Mouse (Mus musculus): ENCODE measurements around the gene Cstf3. TPM values are rescaled to one million over a fixed set of nuclear protein-coding genes. Genes with fewer than 3 reads are reported as not detected.

Cstf3 gene
- total RNA-seq, 1 experiment = 31.8 TPM

GRCm38 (mm10) chr2:104603431-104603830 lies 13.1 kb downstream of the Cstf3 start:
- peaks cover 0 to 2% of the 10 kb centered on the region in 2 experiments; a peak in 1 of 4 replicates for H3K4me1 ChIP-seq (ENCODE audit: control insufficient read depth in 2 of 2, insufficient read depth in 2 of 2, low read length in 2 of 2, poor library complexity in 1 of 2)
- no peak overlapping the region; the same call in 1 of the 2 replicates for H3K27ac ChIP-seq (ENCODE audit: insufficient read depth, low read depth, low read length, poor library complexity, severe bottlenecking)
- H3K36me3 ChIP-seq (ENCODE audit: control insufficient read depth, insufficient read depth, low read length, poor library complexity, severe bottlenecking) = peaks cover 2% of the 10 kb centered on the region; the same call in 1 of the 2 replicates
- no peak overlapping the region for H3K9ac ChIP-seq (ENCODE audit: insufficient read depth, low read depth, low read length, poor library complexity, severe bottlenecking)
- no peak for DNase-seq (ENCODE audit: low read depth, low spot score)
- H3K4me3 ChIP-seq (ENCODE audit: insufficient read depth in 1 of 2, low read depth in 1 of 2, low read length in 2 of 2, poor library complexity in 1 of 2, severe bottlenecking in 1 of 2) = no peak overlapping the region
- in situ Hi-C loops (cut with MboI; ENCODE audit: low sequenced_read_pairs in 2 of 2, unreplicated experiment in 2 of 2) = no loop called here
- H3K9me3 ChIP-seq (ENCODE audit: control insufficient read depth, insufficient read depth, low read depth, low read length) = no peaks in the 10 kb centered on the region
- TF ChIP-seq CHD2 (IDR thresholded peaks at IDR 0.05; ENCODE audit: low read depth, low read length) = no peak
- TF ChIP-seq ZNF384 (IDR thresholded peaks at IDR 0.05; ENCODE audit: low read depth, low read length) = 0 out of 2 replicates have a peak, but pooled peaks have one; percentile 23
- no peak for TF ChIP-seq ZC3H11A (IDR thresholded peaks at IDR 0.05; ENCODE audit: borderline replicate concordance, low read depth, low read length)

- H3K4me3 ChIP-seq (ENCODE audit: insufficient read depth in 1 of 2, low read depth in 1 of 2, low read length in 2 of 2, poor library complexity in 1 of 2, severe bottlenecking in 1 of 2) = peak overlapping the region in 1 of 2 experiments; percentile 7; a peak in 1 of 4 replicates
- H3K36me3 ChIP-seq (ENCODE audit: control insufficient read depth, insufficient read depth, low read length, poor library complexity, severe bottlenecking) = peaks cover 2% of the 10 kb centered on the region; the same call in 1 of the 2 replicates
- H3K9me3 ChIP-seq (ENCODE audit: control insufficient read depth, insufficient read depth, low read depth, low read length) = no peaks in the 10 kb centered on the region
- no peak overlapping the region for H3K9ac ChIP-seq (ENCODE audit: insufficient read depth, low read depth, low read length, poor library complexity, severe bottlenecking)
- H3K4me1 ChIP-seq (ENCODE audit: control insufficient read depth in 2 of 2, insufficient read depth in 2 of 2, low read length in 2 of 2, poor library complexity in 1 of 2) = peaks cover 0 to 2% of the 10 kb centered on the region in 2 experiments; a peak in 1 of 4 replicates
- no peak overlapping the region; the same call in 1 of the 2 replicates for H3K27ac ChIP-seq (ENCODE audit: insufficient read depth, low read depth, low read length, poor library complexity, severe bottlenecking)
- no peak for TF ChIP-seq MAFK (IDR thresholded peaks at IDR 0.05; ENCODE audit: insufficient read depth, low read depth, low read length)
- no peak for TF ChIP-seq HCFC1 (IDR thresholded peaks at IDR 0.05; ENCODE audit: borderline replicate concordance, insufficient read depth, low read length)
- TF ChIP-seq CHD2 (IDR thresholded peaks at IDR 0.05; ENCODE audit: low read depth, low read length) = no peak
- no peak for TF ChIP-seq ZNF384 (IDR thresholded peaks at IDR 0.05; ENCODE audit: low read depth, low read length)
- no peak for TF ChIP-seq ZC3H11A (IDR thresholded peaks at IDR 0.05; ENCODE audit: borderline replicate concordance, low read depth, low read length)
- in situ Hi-C loops (cut with MboI; ENCODE audit: low sequenced_read_pairs in 2 of 2, unreplicated experiment in 2 of 2) = no loop called here
- DNase-seq (ENCODE audit: low read depth, low spot score) = peak; percentile 40
Observed at GRCm38 (mm10) chr2:104604718-104605117, 14.4 kb downstream of the Cstf3 start.

GRCm38 (mm10) chr2:104605560-104605959 lies 15.2 kb downstream of the Cstf3 start:
- H3K9ac ChIP-seq (ENCODE audit: insufficient read depth, low read depth, low read length, poor library complexity, severe bottlenecking) = no peak overlapping the region
- peaks cover 2% of the 10 kb centered on the region; the same call in 1 of the 2 replicates for H3K36me3 ChIP-seq (ENCODE audit: control insufficient read depth, insufficient read depth, low read length, poor library complexity, severe bottlenecking)
- H3K4me1 ChIP-seq (ENCODE audit: control insufficient read depth in 2 of 2, insufficient read depth in 2 of 2, low read length in 2 of 2, poor library complexity in 1 of 2) = peaks cover 0 to 2% of the 10 kb centered on the region in 2 experiments; a peak in 1 of 4 replicates
- no peak for DNase-seq (ENCODE audit: low read depth, low spot score)
- H3K4me3 ChIP-seq (ENCODE audit: insufficient read depth in 1 of 2, low read depth in 1 of 2, low read length in 2 of 2, poor library complexity in 1 of 2, severe bottlenecking in 1 of 2) = no peak overlapping the region
- no peak overlapping the region for H3K27ac ChIP-seq (ENCODE audit: insufficient read depth, low read depth, low read length, poor library complexity, severe bottlenecking)
- H3K9me3 ChIP-seq (ENCODE audit: control insufficient read depth, insufficient read depth, low read depth, low read length) = no peaks in the 10 kb centered on the region
- TF ChIP-seq CHD2 (IDR thresholded peaks at IDR 0.05; ENCODE audit: low read depth, low read length) = no peak
- TF ChIP-seq ZNF384 (IDR thresholded peaks at IDR 0.05; ENCODE audit: low read depth, low read length) = no peak
- no peak for TF ChIP-seq MAFK (IDR thresholded peaks at IDR 0.05; ENCODE audit: insufficient read depth, low read depth, low read length)
- no peak for TF ChIP-seq HCFC1 (IDR thresholded peaks at IDR 0.05; ENCODE audit: borderline replicate concordance, insufficient read depth, low read length)
- no peak for TF ChIP-seq ZC3H11A (IDR thresholded peaks at IDR 0.05; ENCODE audit: borderline replicate concordance, low read depth, low read length)
- in situ Hi-C loops (cut with MboI; ENCODE audit: low sequenced_read_pairs in 2 of 2, unreplicated experiment in 2 of 2) = no loop called here

- no peak overlapping the region for H3K4me3 ChIP-seq (ENCODE audit: insufficient read depth in 1 of 2, low read depth in 1 of 2, low read length in 2 of 2, poor library complexity in 1 of 2, severe bottlenecking in 1 of 2)
- H3K27ac ChIP-seq (ENCODE audit: insufficient read depth, low read depth, low read length, poor library complexity, severe bottlenecking) = no peak overlapping the region
- TF ChIP-seq ZNF384 (IDR thresholded peaks at IDR 0.05; ENCODE audit: low read depth, low read length) (no peak), ZC3H11A (IDR thresholded peaks at IDR 0.05; ENCODE audit: borderline replicate concordance, low read depth, low read length) (no peak), CHD2 (IDR thresholded peaks at IDR 0.05; ENCODE audit: low read depth, low read length) (no peak), HCFC1 (IDR thresholded peaks at IDR 0.05; ENCODE audit: borderline replicate concordance, insufficient read depth, low read length) (no peak), MAFK (IDR thresholded peaks at IDR 0.05; ENCODE audit: insufficient read depth, low read depth, low read length) (no peak)
- H3K4me1 ChIP-seq (ENCODE audit: control insufficient read depth in 2 of 2, insufficient read depth in 2 of 2, low read length in 2 of 2, poor library complexity in 1 of 2) = no peaks in the 10 kb centered on the region
- DNase-seq (ENCODE audit: low read depth, low spot score) = no peak
- H3K36me3 ChIP-seq (ENCODE audit: control insufficient read depth, insufficient read depth, low read length, poor library complexity, severe bottlenecking) = no peaks in the 10 kb centered on the region
- no peaks in the 10 kb centered on the region for H3K9me3 ChIP-seq (ENCODE audit: control insufficient read depth, insufficient read depth, low read depth, low read length)
- in situ Hi-C loops (cut with MboI; ENCODE audit: low sequenced_read_pairs in 2 of 2, unreplicated experiment in 2 of 2) = no loop called here
- H3K9ac ChIP-seq (ENCODE audit: insufficient read depth, low read depth, low read length, poor library complexity, severe bottlenecking) = no peak overlapping the region
Observed at GRCm38 (mm10) chr2:104614786-104615185, 24.5 kb downstream of the Cstf3 start.

Measured in ES-E14 (cell line).